8 mouse cellular contexts compared by ENCODE assay signal in the genomic region with DNA sequence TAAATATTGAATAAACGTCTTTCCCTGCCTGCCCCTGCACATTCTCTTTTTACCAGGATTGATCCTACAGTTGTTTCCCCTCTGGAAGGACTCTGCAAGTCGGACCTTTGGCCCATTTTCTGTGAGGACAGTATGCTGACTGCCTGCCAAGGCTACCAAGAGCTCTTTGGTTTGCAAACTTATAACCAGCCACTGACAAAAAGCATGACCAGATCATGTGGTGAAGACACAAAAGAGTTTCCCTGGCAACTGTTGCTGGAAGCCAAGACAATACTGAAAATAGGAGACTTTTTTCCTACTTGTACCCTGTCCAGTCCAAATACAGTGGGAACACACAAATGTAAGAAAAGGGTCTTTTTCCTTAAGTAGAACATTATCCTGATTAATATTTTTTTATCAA.
DNase-seq lines count a peak whose midpoint lies in the region; ATAC-seq and TF ChIP-seq lines count a peak whose summit lies in the region.

No protein-coding gene starts in this region.

- no peak for TF ChIP-seq CTCF in hindbrain, postnatal 0 days (IDR thresholded peaks at IDR 0.05; ENCODE audit: low read depth)
- TF ChIP-seq CTCF in left cerebral cortex, adult 2 months (IDR thresholded peaks at IDR 0.05) = no peak

- WGBS in midbrain, embryonic 11.5 days = 50% methylated on average over 2 of the region's 2 CpGs
- 27% methylated on average over 2 of the region's 2 CpGs for WGBS in midbrain, embryonic 15.5 days
- 9% methylated on average over 2 of the region's 2 CpGs for WGBS in hindbrain, postnatal 0 days

- H3K4me1 ChIP-seq in midbrain, embryonic 11.5 days (ENCODE audit: control insufficient read depth, insufficient read depth, low read length) = peaks cover 4% of the 10 kb centered on the region; the same call in 1 of the 2 replicates
- H3K4me1 ChIP-seq in midbrain, embryonic 15.5 days = 0 out of 2 replicates have a peak, but pooled peaks cover 3% of the 10 kb centered on the region
- H3K4me1 ChIP-seq in hindbrain, postnatal 0 days (ENCODE audit: insufficient read depth, low read length) = no peaks in the 10 kb centered on the region

- H3K4me3 ChIP-seq in midbrain, embryonic 11.5 days (ENCODE audit: low read depth, low read length) = no peak overlapping the region
- H3K4me3 ChIP-seq in midbrain, embryonic 15.5 days = no peak overlapping the region
- H3K4me3 ChIP-seq in hindbrain, postnatal 0 days (ENCODE audit: low read length) = no peak overlapping the region
- no peak overlapping the region for H3K4me3 ChIP-seq in left cerebral cortex, adult 2 months

- DNase-seq in midbrain, embryonic 11.5 days (ENCODE audit: low spot score, missing footprints) = peak; percentile 88
- peak; percentile 21 to 49 for DNase-seq in frontal cortex, postnatal 14 days (ENCODE audit: low spot score in 2 of 2)
- peak; percentile 84 for DNase-seq in hindbrain, postnatal 0 days (ENCODE audit: low spot score)
- peak in 1 of 2 experiments; percentile 29 for DNase-seq in left cerebral cortex, adult 2 months (ENCODE audit: extremely low spot score in 1 of 2, low spot score in 2 of 2)
- peak; percentile 31 for DNase-seq in ovary, postnatal 14 days (ENCODE audit: low spot score)
- no peak for DNase-seq in spleen, postnatal 4 days (ENCODE audit: low spot score in 2 of 2)
- DNase-seq in B cell, adult 2 months = no peak

- no peaks in the 10 kb centered on the region for H3K36me3 ChIP-seq in midbrain, embryonic 11.5 days (ENCODE audit: control insufficient read depth, insufficient read depth, low read length)
- H3K36me3 ChIP-seq in midbrain, embryonic 15.5 days (replicated peaks) = peaks cover 8% of the 10 kb centered on the region; the same call in 1 of the 2 replicates
- H3K36me3 ChIP-seq in hindbrain, postnatal 0 days (ENCODE audit: insufficient read depth, low read length) = no peaks in the 10 kb centered on the region

- no peaks in the 10 kb centered on the region for H3K9me3 ChIP-seq in midbrain, embryonic 11.5 days (ENCODE audit: control insufficient read depth, low read length)
- no peaks in the 10 kb centered on the region for H3K9me3 ChIP-seq in midbrain, embryonic 15.5 days
- H3K9me3 ChIP-seq in hindbrain, postnatal 0 days (ENCODE audit: low read length) = no peaks in the 10 kb centered on the region

- 0 out of 2 replicates have a peak, but pooled peaks have one; percentile 30 for ATAC-seq in midbrain, embryonic 11.5 days (ENCODE audit: low FRiP score)
- ATAC-seq in midbrain, embryonic 15.5 days (replicated peaks) = no peak
- peak; percentile 89 for ATAC-seq in hindbrain, postnatal 0 days

- no peak overlapping the region for H3K4me2 ChIP-seq in midbrain, embryonic 11.5 days
- H3K4me2 ChIP-seq in midbrain, embryonic 15.5 days = no peak overlapping the region
- H3K4me2 ChIP-seq in hindbrain, postnatal 0 days (ENCODE audit: low read depth, low read length) = no peak overlapping the region

- intact Hi-C loops in left cerebral cortex, adult 2 months (cut with DNase I) = no loop called here

- H3K9ac ChIP-seq in midbrain, embryonic 11.5 days (ENCODE audit: low read length) = no peak overlapping the region
- no peak overlapping the region for H3K9ac ChIP-seq in midbrain, embryonic 15.5 days
- H3K9ac ChIP-seq in hindbrain, postnatal 0 days (replicated peaks; ENCODE audit: low read length) = no peak overlapping the region

- H3K27me3 ChIP-seq in midbrain, embryonic 11.5 days (ENCODE audit: control insufficient read depth, insufficient read depth, low read length) = no peaks in the 10 kb centered on the region
- H3K27me3 ChIP-seq in midbrain, embryonic 15.5 days (replicated peaks) = no peaks in the 10 kb centered on the region
- H3K27me3 ChIP-seq in hindbrain, postnatal 0 days (ENCODE audit: insufficient read depth, low read length) = no peaks in the 10 kb centered on the region

- no peak overlapping the region for H3K27ac ChIP-seq in midbrain, embryonic 11.5 days (ENCODE audit: low read depth, low read length)
- H3K27ac ChIP-seq in midbrain, embryonic 15.5 days = no peak overlapping the region
- peak overlapping the region; percentile 48; the same call in 1 of the 2 replicates for H3K27ac ChIP-seq in hindbrain, postnatal 0 days
- H3K27ac ChIP-seq in left cerebral cortex, adult 2 months = peak overlapping the region; percentile 30

Comparison
In these comparisons a context has a peak if more than half of its experiments do, and no peak if none do; other contexts are left out.
1. DNase-seq: peak in midbrain, embryonic 11.5 days (single experiment), frontal cortex, postnatal 14 days (2 of 2), hindbrain, postnatal 0 days (single experiment) and ovary, postnatal 14 days (single experiment); none in spleen, postnatal 4 days (0 of 2) and B cell, adult 2 months (0 of 2).
2. H3K27ac ChIP-seq: peak in hindbrain, postnatal 0 days (single experiment) and left cerebral cortex, adult 2 months (single experiment); none in midbrain, embryonic 11.5 days (single experiment) and midbrain, embryonic 15.5 days (single experiment).